Mouse (Mus musculus) E14TG2a.4 (cell line): ENCODE measurements around the gene Mbd5.

Experiments used
- CTCF ChIP-seq: conservative IDR thresholded peaks from 2 replicates; pipeline ENCODE4 v1.5.1; 2014; ENCODE audit warnings: low read length
- NANOG ChIP-seq: IDR thresholded peaks from 2 replicates; pipeline ENCODE4 v1.6.1; 2014; ENCODE audit warnings: borderline replicate concordance, low read length, mixed read lengths
- POU5F1 ChIP-seq: IDR thresholded peaks from 2 replicates; pipeline ENCODE4 v1.6.1; 2014; ENCODE audit warnings: low read length, borderline replicate concordance

DNA sequence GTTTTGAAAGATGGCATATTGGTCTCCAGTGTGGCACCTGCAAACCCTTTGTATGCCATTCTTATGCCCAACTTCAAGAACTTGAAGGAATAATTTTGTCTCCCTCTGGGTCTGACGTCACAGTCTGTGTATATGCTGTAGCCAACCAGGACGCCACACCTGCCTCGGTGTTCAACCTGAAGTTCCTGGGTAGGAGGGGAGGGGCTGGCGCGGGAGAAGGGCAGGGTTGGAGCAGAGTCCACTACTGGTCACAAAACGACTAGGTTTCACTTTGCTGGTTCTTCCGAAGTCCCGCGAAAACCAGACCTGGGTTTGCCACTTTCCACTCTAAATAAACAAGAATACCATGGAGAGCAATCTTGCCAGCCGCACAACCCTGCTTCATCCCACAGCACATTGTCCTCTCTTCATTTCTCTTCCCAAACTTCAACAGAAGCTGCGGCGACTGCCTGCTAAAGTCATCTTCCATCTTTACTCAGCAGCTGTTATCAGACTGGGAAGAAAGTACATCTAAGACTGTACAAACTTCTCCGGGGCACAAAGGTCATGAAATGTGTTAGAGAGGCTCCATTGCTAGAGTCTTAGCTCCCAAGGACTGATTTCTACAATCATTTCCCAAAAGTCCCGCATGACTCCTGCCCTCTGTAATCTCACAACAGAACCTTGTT, 417.7 kb downstream of the Mbd5 start:
- TF ChIP-seq CTCF (no peak), POU5F1 (no peak), NANOG (no peak)
